Comparison of ENCODE assay signal across 14 mouse cellular contexts in the genomic region with DNA sequence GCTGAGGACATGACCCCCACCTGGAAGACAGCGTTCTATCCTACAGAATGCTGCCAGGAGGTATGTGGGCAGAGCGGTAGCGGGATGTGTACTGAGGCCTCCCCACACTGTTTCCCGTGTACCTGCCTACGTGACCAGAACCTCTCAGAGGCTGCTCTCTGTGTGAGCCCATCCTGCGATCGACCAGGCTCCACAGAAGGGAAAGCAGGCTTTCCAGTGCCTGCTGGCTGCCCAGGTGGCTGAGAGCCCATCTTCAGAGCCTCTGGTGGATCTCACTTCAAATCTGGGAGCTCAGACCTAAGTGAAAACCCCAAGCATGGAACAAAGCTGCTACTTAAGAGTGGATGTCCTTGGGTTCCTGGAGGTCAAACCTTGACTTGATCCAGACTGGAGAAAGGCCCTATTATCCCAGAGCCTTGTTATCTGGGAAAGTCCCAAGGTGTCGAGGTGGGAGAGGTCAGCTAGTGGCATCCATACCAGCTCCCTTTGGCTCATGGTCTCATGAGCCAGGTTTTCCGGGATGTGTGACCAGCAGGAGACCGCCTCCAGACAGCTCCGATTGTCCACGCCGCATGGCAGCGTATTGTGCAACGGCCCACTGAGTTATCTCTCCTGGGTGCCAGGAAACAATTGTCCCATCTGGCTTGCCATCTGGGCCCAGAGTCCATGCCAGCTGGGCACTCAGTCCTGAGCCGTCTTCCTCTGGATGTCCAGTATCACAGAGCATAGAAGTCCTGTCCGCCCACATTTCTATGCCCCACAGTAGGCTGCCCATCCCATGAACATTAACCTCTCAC.
DNase-seq lines count a peak whose midpoint lies in the region; ATAC-seq lines count a peak whose summit lies in the region.
"Had no signal": no experiment of that assay in that cellular context is flagged by ENCODE, and none has a peak within 500 bp of the region (broad histone marks: within the 10 kb centered on the region; RNA-seq: fewer than 3 reads in every experiment).

No protein-coding gene starts in this region.

- WGBS in midbrain, embryonic 14.5 days = 76% methylated on average over 17 of the region's 17 CpGs
- WGBS in midbrain, embryonic 15.5 days = 70% methylated on average over 17 of the region's 17 CpGs

- peaks cover 6% of the 10 kb centered on the region; the same call in 1 of the 2 replicates for H3K4me1 ChIP-seq in midbrain, embryonic 14.5 days (ENCODE audit: control insufficient read depth, insufficient read depth, low read length)
- peaks cover 2% of the 10 kb centered on the region; the same call in 1 of the 2 replicates for H3K4me1 ChIP-seq in midbrain, embryonic 15.5 days

- no peaks in the 10 kb centered on the region for H3K36me3 ChIP-seq in midbrain, embryonic 14.5 days (ENCODE audit: control insufficient read depth, insufficient read depth, low read length)
- no peaks in the 10 kb centered on the region for H3K36me3 ChIP-seq in midbrain, embryonic 15.5 days (replicated peaks)
- H3K36me3 ChIP-seq: midbrain, embryonic 12.5 days had no signal

- peak; percentile 36 for DNase-seq in midbrain, embryonic 14.5 days
- DNase-seq in cerebellum, postnatal 25 days = peak; percentile 89 to 90
- DNase-seq in layer of hippocampus, adult 9-11 months = peak; percentile 56
- DNase-seq in right cerebral cortex, postnatal 25 days = peak; percentile 70
- no peak for DNase-seq in testis, postnatal 14 days (ENCODE audit: low spot score)
- no peak for DNase-seq in MN1 (ENCODE audit: low spot score)
- DNase-seq in heart, postnatal 25 days (ENCODE audit: low spot score) = no peak
- DNase-seq: embryo, embryonic 11 days; kidney, postnatal 10 days; thymus, postnatal 36 days had no signal

- no peaks in the 10 kb centered on the region for H3K27me3 ChIP-seq in midbrain, embryonic 14.5 days (ENCODE audit: control insufficient read depth, insufficient read depth, low read length)
- no peaks in the 10 kb centered on the region for H3K27me3 ChIP-seq in midbrain, embryonic 15.5 days (replicated peaks)
- H3K27me3 ChIP-seq: midbrain, embryonic 12.5 days had no signal

- ATAC-seq in midbrain, embryonic 14.5 days (ENCODE audit: low FRiP score, low TSS enrichment) = 0 out of 2 replicates have a peak, but pooled peaks have one; percentile 31
- ATAC-seq in midbrain, embryonic 15.5 days (replicated peaks) = no peak
- ATAC-seq: activated CD4-positive, CD25-positive, alpha-beta regulatory T cell, adult 4 months had no signal

- H3K4me3 ChIP-seq in midbrain, embryonic 14.5 days (replicated peaks; ENCODE audit: low read depth, low read length) = no peak overlapping the region
- H3K4me3 ChIP-seq in midbrain, embryonic 15.5 days = no peak overlapping the region
- H3K4me3 ChIP-seq: midbrain, embryonic 12.5 days had no signal

- H3K9me3 ChIP-seq in midbrain, embryonic 14.5 days (ENCODE audit: control insufficient read depth, low read length) = no peaks in the 10 kb centered on the region
- H3K9me3 ChIP-seq in midbrain, embryonic 15.5 days = no peaks in the 10 kb centered on the region
- H3K9me3 ChIP-seq: midbrain, embryonic 12.5 days had no signal

- no peak overlapping the region for H3K4me2 ChIP-seq in midbrain, embryonic 14.5 days (ENCODE audit: low read length)
- H3K4me2 ChIP-seq in midbrain, embryonic 15.5 days = no peak overlapping the region
- H3K4me2 ChIP-seq: midbrain, embryonic 12.5 days had no signal

- H3K9ac ChIP-seq in midbrain, embryonic 14.5 days (replicated peaks; ENCODE audit: low read length) = no peak overlapping the region
- no peak overlapping the region for H3K9ac ChIP-seq in midbrain, embryonic 15.5 days
- H3K9ac ChIP-seq: liver, embryonic 14.5 days; midbrain, embryonic 12.5 days had no signal

- H3K27ac ChIP-seq in midbrain, embryonic 14.5 days (replicated peaks; ENCODE audit: low read depth, low read length) = no peak overlapping the region
- no peak overlapping the region for H3K27ac ChIP-seq in midbrain, embryonic 15.5 days
- H3K27ac ChIP-seq: liver, embryonic 14.5 days; midbrain, embryonic 12.5 days had no signal

- intact Hi-C loops in heart, postnatal 25 days (cut with DNase I) = no loop called here

Comparison
In these comparisons a context has a peak if more than half of its experiments do, and no peak if none do; other contexts are left out.
1. DNase-seq: peak in midbrain, embryonic 14.5 days (single experiment), cerebellum, postnatal 25 days (2 of 2), layer of hippocampus, adult 9-11 months (single experiment) and right cerebral cortex, postnatal 25 days (single experiment); none in testis, postnatal 14 days (single experiment), MN1 (single experiment) and heart, postnatal 25 days (single experiment).